ENCODE assay signal across 8 mouse cellular contexts in the genomic region with DNA sequence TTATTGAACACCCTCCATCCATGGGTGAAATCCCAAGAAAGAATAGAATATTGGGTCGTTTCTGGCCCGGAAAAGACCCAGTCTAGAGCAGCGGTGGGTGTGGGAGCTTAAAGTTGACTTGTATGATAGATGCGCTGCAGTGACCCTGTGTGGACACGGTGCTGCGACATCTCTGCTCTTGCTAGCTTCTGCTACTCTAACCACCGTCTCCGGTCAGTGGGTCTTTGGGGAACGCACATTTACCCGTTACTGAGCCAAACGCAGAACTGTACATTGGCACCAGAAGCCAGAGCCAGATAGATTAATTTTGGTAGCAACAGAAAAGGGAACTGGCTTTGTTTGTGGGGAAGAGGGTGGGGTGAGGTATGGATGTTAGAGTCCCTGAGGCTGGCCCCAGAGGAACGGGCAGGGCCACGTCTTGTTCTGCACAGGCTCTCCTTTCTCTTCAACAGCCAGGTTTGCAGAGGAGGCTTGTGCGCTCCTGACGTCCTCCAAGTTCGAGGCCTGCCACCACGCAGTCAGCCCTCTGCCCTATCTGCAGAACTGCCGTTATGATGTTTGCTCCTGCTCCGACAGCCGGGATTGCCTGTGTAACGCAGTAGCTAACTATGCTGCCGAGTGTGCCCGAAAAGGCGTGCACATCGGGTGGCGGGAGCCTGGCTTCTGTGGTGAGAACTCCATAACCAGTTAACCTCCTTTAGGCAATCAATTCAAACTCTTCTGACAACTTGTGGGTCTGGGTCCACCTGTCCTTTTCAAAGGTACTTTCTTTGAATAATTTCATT. TPM values are rescaled to one million over a fixed set of nuclear protein-coding genes. Genes with fewer than 3 reads are reported as not detected.
DNase-seq lines count a peak whose midpoint lies in the region; ATAC-seq and TF ChIP-seq lines count a peak whose summit lies in the region.

No protein-coding gene starts in this region.

- H3K36me3 ChIP-seq in heart, embryonic 10.5 days: no peaks in the 10 kb centered on the region
- no peaks in the 10 kb centered on the region for H3K36me3 ChIP-seq in liver, embryonic 13.5 days

- ATAC-seq in liver, embryonic 13.5 days (ENCODE audit: low read depth): no peak

- peaks cover 11% of the 10 kb centered on the region for H3K4me1 ChIP-seq in heart, embryonic 10.5 days
- H3K4me1 ChIP-seq in liver, embryonic 13.5 days (replicated peaks): peaks cover 14% of the 10 kb centered on the region

- peak overlapping the region; percentile 43 for H3K4me2 ChIP-seq in liver, embryonic 13.5 days

- intact Hi-C loops in left cerebral cortex, adult 2 months (cut with DNase I): loop anchor here (2.0 to 5.0 kb wide), 3 partner anchors 105 to 327 kb away; no protein-coding TSS in a partner anchor
- intact Hi-C loops in left cerebral cortex, postnatal 10 days (cut with DNase I): loop anchor here (10.0 kb wide), 1 partner anchor 329 kb away; no protein-coding TSS in a partner anchor

- 77% methylated on average over 26 of the region's 26 CpGs for WGBS in heart, embryonic 10.5 days
- WGBS in liver, embryonic 13.5 days (ENCODE audit: insufficient replicate concordance): 42% methylated on average over 26 of the region's 26 CpGs

- peaks cover 16% of the 10 kb centered on the region; the same call in 1 of the 2 replicates for H3K27me3 ChIP-seq in heart, embryonic 10.5 days (ENCODE audit: insufficient read depth, poor library complexity, severe bottlenecking)
- H3K27me3 ChIP-seq in liver, embryonic 13.5 days: peaks cover 19% of the 10 kb centered on the region; the same call in 1 of the 2 replicates

- peak overlapping the region; percentile 29; the same call in 1 of the 2 replicates for H3K4me3 ChIP-seq in heart, embryonic 10.5 days
- H3K4me3 ChIP-seq in liver, embryonic 13.5 days (replicated peaks): no peak overlapping the region
- no peak overlapping the region for H3K4me3 ChIP-seq in left cerebral cortex, adult 2 months

- TF ChIP-seq CTCF in left cerebral cortex, adult 2 months (IDR thresholded peaks at IDR 0.05): no peak

- H3K27ac ChIP-seq in heart, embryonic 10.5 days: 0 out of 2 replicates have a peak overlapping the region, but pooled peaks have one; percentile 13
- no peak overlapping the region for H3K27ac ChIP-seq in liver, embryonic 13.5 days
- H3K27ac ChIP-seq in left cerebral cortex, adult 2 months: no peak overlapping the region

- H3K9ac ChIP-seq in liver, embryonic 13.5 days: no peak overlapping the region

- DNase-seq in heart, embryonic 10.5 days (ENCODE audit: low spot score): no peak
- DNase-seq in heart, postnatal 4 days: no peak
- peak; percentile 15 for DNase-seq in thymus, postnatal 4 days
- DNase-seq in thymus, adult 18-20 months: no peak
- no peak for DNase-seq in liver, embryonic 13.5 days
- no peak for DNase-seq in left cerebral cortex, adult 2 months (ENCODE audit: extremely low spot score in 1 of 2, low spot score in 2 of 2)
- DNase-seq in right cerebral cortex, postnatal 36 days (ENCODE audit: low spot score in 2 of 2): no peak
- DNase-seq in left cerebral cortex, postnatal 10 days (ENCODE audit: extremely low spot score in 1 of 2, low spot score in 2 of 2): no peak

- H3K9me3 ChIP-seq in heart, embryonic 10.5 days: no peaks in the 10 kb centered on the region
- H3K9me3 ChIP-seq in liver, embryonic 13.5 days (replicated peaks): no peaks in the 10 kb centered on the region

RNA-seq across cellular contexts. Expression of gene Vwf, which starts 57.3 kb away (rescaled TPM):
- 22.1 and 26.0 TPM in 2 replicates for polyA plus RNA-seq in heart, embryonic 10.5 days (2016; fragmentation: Nextera tagmentation; extraction: Ambion mirVana)
- total RNA-seq in heart, postnatal 4 days (2021): 10 to 100 TPM; 86.0 to 87.2 TPM
- polyA plus RNA-seq in liver, embryonic 13.5 days (2015; fragmentation: Nextera tagmentation; extraction: Ambion mirVana): 12.7 and 13.3 TPM in 2 replicates
- total RNA-seq in left cerebral cortex, adult 2 months (2021): 10 to 100 TPM; 13.7 to 14.6 TPM
- total RNA-seq in left cerebral cortex, postnatal 10 days (2021): 10 to 100 TPM; 23.4 to 28.2 TPM
